Mouse (Mus musculus) brain, adult 2 months (tissue): ENCODE data around the gene Cep63.
A peak's percentile ranks its signal among the peaks of the same experiment; 100 is the strongest.

Source experiments
- DNase-seq: peaks from one replicate; pipeline ENCODE4 v3.0.0; 2011; ENCODE audit warnings: low read depth, low spot score

Gene Cep63

DNA sequence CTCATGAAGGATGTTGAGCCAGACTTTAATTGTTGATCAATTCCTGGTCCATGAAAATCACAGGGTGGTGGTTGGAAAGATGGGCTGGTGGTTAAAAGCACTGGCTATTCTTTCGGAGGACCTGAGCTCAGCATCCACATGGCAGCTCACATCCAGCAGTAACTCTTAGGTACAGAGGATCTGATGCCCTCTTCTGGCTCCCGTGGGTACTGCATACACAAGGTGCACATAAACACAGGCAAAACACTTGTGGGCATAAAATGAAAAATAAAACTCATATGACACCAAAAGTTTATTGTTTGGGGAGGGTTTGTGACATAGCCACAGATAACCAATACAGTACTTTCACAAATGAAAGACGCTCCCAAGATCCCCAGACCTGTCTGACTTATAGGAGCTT is 67.9 kb downstream of the Cep63 start:
- DNase-seq: no peak

DNA sequence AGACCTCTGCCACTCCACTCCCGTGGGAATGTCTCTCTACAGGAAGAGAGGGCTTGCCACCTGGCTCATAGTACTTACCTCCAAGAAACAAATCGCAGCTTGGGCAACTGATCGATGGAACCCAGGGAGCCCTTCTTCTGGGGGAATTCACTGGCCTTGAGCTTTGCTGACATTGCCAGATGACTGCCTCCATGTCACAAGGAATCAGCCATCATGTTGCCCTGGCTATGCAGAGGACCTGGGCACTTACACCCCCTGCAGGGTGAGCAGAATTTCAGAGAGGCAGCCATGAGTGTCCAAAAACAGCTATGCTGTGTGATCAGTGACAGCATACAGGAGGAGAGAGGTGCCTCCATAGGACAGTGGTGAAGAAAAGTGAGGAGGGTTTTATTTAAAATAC is 72.6 kb downstream of the Cep63 start:
- DNase-seq: no peak

DNA sequence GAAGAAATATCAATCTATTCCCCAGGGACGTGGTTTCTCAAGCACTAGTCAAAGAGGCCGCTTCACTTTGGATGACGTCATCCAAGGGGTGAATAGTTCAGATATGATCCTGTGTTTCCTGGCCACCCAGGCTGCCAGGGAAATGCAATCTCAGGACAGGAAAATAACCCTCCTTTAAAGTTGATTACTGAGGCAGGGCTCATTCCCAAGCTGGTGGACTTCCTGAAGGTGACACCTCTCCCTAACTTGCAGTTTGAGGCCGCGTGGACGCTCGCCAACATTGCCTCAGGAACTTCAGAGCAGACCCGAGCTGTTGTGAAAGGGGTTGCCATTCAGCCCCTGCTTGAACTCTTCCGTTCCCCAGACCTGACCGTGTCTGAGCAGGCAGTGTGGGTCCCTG is 74.6 kb downstream of the Cep63 start:
- DNase-seq: no peak

DNA sequence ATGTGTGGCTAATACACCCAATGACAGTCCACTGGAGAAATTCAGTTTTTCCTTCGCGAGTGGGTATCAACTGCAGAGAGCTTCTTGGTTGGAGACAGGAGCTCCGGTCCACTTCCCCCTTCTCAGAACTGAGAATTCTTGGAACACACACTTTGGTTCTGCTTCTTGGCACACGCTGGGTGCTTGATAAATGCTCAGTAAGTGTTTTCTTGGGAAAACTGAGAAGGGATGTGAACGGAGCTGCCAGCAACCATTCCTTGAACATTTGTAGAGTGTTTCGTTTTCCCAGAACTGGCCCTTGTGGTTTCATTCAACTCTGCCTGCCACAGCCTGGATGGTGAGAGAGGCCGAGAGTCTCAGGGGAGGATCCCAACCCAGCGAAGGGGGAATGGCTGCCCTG is 77.1 kb downstream of the Cep63 start:
- DNase-seq: peak; percentile 12

DNA sequence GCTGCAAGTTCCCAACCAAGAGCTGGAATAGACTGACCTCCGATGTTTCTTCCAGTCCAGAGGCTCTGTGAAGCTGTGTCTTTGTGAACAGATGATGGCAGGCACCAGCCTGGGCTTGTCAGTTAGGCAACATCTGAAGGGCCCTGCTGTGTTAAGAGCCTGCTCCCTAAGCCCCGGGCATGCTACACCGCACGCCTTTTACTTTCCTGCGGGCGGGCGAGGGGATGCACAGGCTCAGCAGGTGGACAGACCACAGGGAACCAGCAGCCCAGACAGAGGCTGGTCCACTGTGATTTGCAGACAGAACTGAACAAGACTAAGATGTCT is 79.3 kb downstream of the Cep63 start:
- DNase-seq: peak; percentile 10

DNA sequence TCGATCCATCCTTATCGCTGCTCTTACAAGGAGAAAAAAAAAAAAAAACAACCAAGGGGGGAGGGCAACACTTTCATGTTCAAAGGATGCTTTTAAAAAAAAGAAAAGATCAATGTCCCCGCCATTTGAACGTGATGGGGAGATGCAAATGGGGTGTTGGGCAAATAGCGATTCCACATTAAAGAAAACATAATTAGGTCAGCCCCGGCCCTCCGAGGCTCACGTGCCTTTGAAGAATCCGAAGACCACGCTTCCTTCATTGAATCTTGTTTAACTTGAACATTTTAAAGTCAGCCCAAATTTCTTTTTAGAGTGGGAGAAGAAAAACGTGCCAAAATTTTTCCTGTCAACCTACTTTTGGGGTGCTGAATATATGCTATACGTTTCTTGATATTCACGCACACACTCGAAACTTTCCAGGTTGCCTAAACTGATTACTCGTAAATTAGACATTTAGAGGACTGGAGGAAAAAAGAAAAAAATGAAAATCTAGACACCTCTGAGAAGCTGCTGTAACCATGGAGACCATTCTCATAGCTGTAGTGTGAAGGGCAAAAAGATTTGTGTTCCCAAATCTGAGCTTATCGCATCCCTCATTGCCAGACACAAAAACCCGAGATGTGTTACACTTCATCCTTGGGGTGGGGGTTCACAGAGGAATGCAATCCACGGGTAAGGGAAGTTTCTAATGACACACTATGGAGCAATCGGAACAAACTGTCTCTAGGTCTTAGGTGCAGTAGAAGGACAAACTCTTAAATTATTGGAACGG is 79.9 kb downstream of the Cep63 start:
- DNase-seq: peak; percentile 45

DNA sequence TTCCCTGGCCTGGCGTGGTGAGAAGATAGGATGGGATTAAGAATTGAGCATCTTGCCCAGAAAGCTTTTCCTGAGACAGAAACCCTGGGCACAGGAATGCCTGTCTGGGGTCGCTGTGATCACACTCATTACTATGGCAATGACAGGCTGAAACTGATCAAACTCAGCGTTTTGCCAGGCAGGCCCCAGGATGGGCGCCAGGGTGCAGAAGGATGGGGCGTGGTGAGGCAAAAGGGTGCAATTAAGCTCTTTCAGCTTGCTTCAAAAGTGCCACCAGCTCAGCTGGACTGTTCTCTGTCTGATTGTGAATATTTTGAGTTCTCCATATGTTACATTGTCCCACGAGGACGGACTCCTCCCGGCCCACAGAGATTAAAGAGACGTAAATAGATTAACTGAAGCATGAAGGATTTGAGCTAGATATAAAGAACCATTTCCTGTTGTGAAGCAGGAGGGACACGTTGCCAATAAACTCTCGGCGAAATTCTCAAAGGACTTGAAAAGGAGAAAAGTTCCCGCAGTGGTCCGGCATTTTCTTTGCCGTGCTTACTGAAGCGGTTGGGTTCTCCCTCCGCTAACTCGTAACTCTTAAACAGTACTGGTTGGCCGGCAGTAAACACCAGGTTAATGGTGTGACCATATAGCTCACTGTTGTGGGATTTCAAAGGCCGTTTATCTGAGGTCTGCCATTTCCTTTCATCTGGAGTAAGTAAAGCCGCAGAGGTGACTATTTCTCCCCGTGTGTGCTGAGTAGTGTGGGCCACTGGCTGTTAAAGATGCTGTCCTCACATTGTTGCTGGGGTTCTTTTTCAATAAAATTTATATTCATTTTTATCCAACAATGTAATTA is 80.7 kb downstream of the Cep63 start:
- peak; percentile 24 for DNase-seq

DNA sequence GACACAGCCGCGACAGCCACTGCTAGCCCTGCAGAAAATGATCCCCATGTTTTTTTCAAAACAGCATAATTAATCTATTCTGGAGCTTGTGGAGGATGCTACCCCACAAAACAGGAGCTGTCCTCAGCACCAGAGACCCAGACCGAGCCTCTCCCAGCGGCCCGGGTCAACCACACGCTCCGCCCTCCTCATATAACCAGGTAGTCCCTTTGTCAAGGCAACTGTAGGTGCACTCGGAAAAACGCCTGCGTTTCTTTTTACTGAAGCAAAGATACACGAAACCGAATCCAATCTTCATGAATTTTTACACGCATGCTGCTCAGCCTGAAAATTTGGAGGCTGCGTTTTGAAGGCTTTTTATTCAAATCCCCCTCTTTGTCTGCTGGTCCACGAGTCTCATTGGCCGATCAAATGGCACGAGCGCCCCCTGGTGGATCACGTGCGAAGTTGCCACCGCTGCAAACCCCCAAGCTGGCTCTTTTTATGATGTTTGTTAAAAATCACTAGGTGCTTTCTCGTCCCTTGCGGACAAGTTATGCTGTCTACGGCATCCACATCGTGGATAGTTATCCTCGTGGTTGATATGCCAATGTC is 81.5 kb downstream of the Cep63 start:
- peak; percentile 89 for DNase-seq

DNA sequence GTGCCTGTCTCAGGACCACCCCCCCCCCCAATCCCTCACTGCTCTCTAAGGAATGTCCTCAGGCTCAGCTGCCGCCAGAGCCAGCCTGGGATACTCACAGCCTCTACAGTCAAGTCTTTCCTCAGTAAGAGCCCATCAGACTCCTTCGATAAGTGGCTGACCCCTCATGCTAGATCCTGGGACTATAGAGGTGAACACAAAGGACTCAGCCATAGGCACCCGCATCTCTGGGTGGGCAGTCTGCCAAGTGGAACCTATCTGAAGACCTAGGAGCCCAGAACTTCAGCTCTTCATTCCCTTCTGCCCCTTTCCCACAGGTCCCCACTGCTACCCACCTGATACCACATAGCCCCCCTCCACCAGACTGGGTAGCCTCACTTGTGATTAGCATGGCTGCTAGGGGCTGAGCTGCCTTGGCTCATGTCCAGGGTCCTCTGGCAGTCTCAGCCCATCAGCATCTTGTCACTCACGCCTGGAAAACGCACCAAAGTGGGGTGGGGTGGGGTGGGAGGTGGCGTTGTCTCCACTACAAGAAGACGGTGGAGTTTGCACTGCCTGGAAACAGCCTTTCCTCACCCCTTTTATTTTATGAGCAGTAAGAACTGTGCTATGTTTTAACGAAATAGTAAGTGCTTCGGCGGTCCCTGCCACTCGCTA is 82.1 kb downstream of the Cep63 start:
- DNase-seq: no peak

DNA sequence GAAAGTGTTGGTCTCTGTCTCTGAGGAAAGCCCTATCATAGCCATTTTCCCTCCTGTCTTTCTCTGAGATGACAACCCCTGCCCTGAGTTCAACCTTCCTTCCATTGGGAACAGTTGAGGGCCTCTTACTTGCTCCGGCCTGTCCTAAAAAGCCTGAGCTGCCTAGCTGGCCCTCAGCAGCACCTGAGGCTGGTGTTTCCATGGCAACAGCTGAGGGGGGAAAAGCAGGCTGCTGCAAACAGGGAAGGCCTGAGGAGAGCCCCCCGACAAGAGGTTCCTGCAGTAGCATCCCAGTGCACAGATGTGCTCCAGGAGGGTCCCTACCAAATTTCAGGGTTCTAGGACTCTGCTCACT is 82.6 kb downstream of the Cep63 start:
- peak; percentile 27 for DNase-seq

DNA sequence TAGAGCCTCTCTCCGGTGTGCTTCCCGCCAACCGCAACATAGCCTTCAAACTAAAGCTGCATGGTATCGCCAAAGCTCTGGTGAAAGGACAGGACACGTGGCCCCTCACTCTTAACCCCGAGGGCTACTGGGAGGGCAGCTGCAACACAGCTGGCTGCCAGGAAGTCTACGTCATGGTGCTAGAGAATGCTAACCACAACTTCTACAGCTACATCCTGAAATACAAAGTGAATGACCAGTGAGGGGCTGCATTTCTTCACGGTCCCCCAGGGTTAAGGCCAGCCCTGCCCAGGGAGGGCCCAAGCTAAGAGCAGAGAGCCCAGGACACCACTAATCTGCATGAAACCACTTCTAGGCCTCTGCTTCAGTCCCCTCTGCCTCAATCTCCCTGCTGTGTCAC is 83.8 kb downstream of the Cep63 start:
- no peak for DNase-seq

DNA sequence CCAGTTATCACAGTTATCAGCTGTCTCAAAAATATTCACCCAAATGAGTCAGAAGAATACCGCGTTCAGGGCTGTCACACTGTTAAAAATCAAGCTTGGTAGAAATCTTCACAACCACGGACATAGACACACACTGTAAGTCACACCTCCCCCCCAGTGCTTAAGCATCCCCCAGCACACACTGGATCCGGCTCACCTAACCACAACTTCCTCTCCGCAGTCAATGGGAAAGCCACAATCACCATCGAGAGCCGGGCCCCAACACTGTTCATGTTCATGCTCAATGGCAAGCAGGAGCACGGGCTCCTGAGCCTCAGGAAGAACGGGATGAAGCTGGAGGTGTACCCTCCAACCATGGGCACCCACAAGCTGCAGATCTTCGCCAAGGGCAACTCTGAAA is 84.7 kb downstream of the Cep63 start:
- no peak for DNase-seq

DNA sequence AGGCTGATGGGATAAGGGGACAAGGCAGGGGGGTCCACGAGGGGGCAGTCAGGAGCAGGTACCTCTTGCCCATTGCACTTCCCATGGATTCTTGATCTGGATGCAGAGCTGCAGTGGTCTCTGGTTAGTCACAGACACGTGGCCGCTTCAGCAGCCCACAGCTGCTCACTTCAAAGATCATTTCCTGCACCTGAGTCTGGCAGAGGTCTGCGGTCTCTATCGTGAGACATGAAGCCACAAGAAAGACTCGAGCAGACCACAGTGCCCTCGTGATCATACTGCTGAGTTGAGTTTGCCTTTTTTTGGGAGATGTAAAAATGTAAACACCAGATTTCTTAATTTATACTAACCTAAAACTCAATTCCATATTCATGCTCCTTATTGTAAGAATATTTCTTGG is 86.6 kb downstream of the Cep63 start:
- DNase-seq: no peak

DNA sequence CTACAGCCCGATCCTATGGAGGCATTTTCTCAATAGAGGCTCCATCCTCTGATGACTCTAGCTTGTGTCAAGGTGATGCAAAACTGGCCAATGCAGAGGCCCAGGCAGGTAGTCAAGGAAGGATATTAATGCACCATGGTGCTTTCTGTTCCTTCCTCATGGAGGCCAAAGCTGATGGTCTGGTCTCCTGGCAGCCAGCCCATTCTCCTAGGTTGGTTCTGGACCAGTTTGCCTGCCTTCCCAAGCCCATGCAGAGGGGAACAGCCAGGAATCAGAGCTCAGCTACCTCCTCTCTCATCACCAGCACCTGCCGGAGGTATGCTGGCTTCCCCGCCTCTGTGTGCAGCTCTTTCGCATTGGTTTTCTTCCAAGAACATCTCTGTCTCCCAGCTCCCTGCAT is 89.4 kb downstream of the Cep63 start:
- DNase-seq: no peak
